Mouse (Mus musculus) liver, embryonic 12.5 days (tissue): Measurements from ENCODE around the gene Col4a3bp. TPM values are rescaled to one million over a fixed set of nuclear protein-coding genes. Genes with fewer than 3 reads are reported as not detected.

Source experiments
- ATAC-seq: fragments of 200-750 bp; cut with Nextera tagmentation; 2 replicates; pipeline ENCODE4 v1.8.0; 2017; ENCODE audit warnings: moderate number of reproducible peaks, mild to moderate bottlenecking, moderate library complexity
- H3K27ac ChIP-seq: fragments of 300-500 bp; sonication (generic); 2 replicates; pipeline ENCODE4 v1.5.1; 2016; ENCODE audit warnings: mild to moderate bottlenecking
- H3K27me3 ChIP-seq: fragments of 300-500 bp; sonication (generic); replicated peaks from 2 replicates; pipeline ENCODE4 v1.6.1; 2016; ENCODE audit warnings: mild to moderate bottlenecking, moderate library complexity
- H3K36me3 ChIP-seq: fragments of 300-500 bp; sonication (generic); 2 replicates; pipeline ENCODE4 v1.6.1; 2016; ENCODE audit warnings: mild to moderate bottlenecking, moderate library complexity
- H3K4me1 ChIP-seq: fragments of 300-500 bp; sonication (generic); 2 replicates; pipeline ENCODE4 v1.6.1; 2016
- H3K4me2 ChIP-seq: fragments of 300-500 bp; sonication (generic); 2 replicates; pipeline ENCODE4 v1.6.1; 2016; ENCODE audit warnings: mild to moderate bottlenecking, moderate library complexity
- H3K4me3 ChIP-seq: fragments of 300-500 bp; sonication (generic); 2 replicates; pipeline ENCODE4 v1.5.1; 2016; ENCODE audit warnings: mild to moderate bottlenecking, moderate library complexity
- H3K9ac ChIP-seq: fragments of 300-500 bp; sonication (generic); 2 replicates; pipeline ENCODE4 v1.6.1; 2016; ENCODE audit warnings: mild to moderate bottlenecking, moderate library complexity
- H3K9me3 ChIP-seq: fragments of 300-500 bp; sonication (generic); replicated peaks from 2 replicates; pipeline ENCODE4 v1.6.1; 2016; ENCODE audit warnings: mild to moderate bottlenecking, moderate library complexity
- WGBS: fragments of 180-500 bp; shearing (Covaris S2); methylation state at CpG from one replicate; pipeline ENCODE4 v1.1.7; 2016; ENCODE audit not compliant: insufficient replicate concordance; 5-methylcytosine and 5-hydroxymethylcytosine counted together
- polyA plus RNA-seq: library from polyadenylated mRNA; unstranded; fragments of >200 nt; fragmentation: Nextera tagmentation; extraction: Ambion mirVana; gene quantifications from 2 replicates; pipeline ENCODE4 v1.2.1, GENCODE M21; 2016

Col4a3bp gene
- polyA plus RNA-seq, 1 experiment from 2014 or later = 7.5 TPM

GRCm38 (mm10) chr13:96521294-96521693 is 21.1 kb upstream of the Col4a3bp start:
- 66% methylated on average over 3 of the region's 3 CpGs for WGBS
- Histone ChIP-seq H3K36me3 (peaks cover 6% of the 10 kb centered on the region), H3K4me1 (no peaks in the 10 kb centered on the region), H3K9ac (no peak overlapping the region), H3K4me3 (no peak overlapping the region), H3K27ac (no peak overlapping the region), H3K9me3 (no peaks in the 10 kb centered on the region), H3K4me2 (no peak overlapping the region), H3K27me3 (no peaks in the 10 kb centered on the region)
- ATAC-seq = no peak

GRCm38 (mm10) chr13:96527022-96527421 is 15.4 kb upstream of the Col4a3bp start:
- Histone ChIP-seq H3K36me3 (peaks cover 10% of the 10 kb centered on the region), H3K9me3 (no peaks in the 10 kb centered on the region), H3K27me3 (no peaks in the 10 kb centered on the region), H3K4me2 (no peak overlapping the region), H3K9ac (no peak overlapping the region), H3K27ac (no peak overlapping the region), H3K4me1 (peaks cover 16% of the 10 kb centered on the region), H3K4me3 (no peak overlapping the region)
- 33% methylated on average over 3 of the region's 3 CpGs for WGBS
- ATAC-seq = no peak

GRCm38 (mm10) chr13:96527856-96528255 is 14.6 kb upstream of the Col4a3bp start:
- WGBS = 67% methylated on average over 11 of the region's 11 CpGs
- no peaks in the 10 kb centered on the region for H3K27me3 ChIP-seq
- no peak overlapping the region for H3K9ac ChIP-seq
- no peak overlapping the region for H3K4me3 ChIP-seq
- H3K27ac ChIP-seq = no peak overlapping the region
- no peak for ATAC-seq
- H3K4me2 ChIP-seq = no peak overlapping the region
- peaks cover 21% of the 10 kb centered on the region for H3K4me1 ChIP-seq
- H3K36me3 ChIP-seq = peaks cover 10% of the 10 kb centered on the region
- no peaks in the 10 kb centered on the region for H3K9me3 ChIP-seq

- H3K4me2 ChIP-seq = no peak overlapping the region
- no peak for ATAC-seq
- H3K9ac ChIP-seq = no peak overlapping the region
- H3K36me3 ChIP-seq = peaks cover 10% of the 10 kb centered on the region
- no peaks in the 10 kb centered on the region for H3K27me3 ChIP-seq
- no peaks in the 10 kb centered on the region for H3K9me3 ChIP-seq
- 81% methylated on average over 3 of the region's 3 CpGs for WGBS
- H3K27ac ChIP-seq = no peak overlapping the region
- peaks cover 21% of the 10 kb centered on the region for H3K4me1 ChIP-seq
- H3K4me3 ChIP-seq = no peak overlapping the region
Observed at GRCm38 (mm10) chr13:96528776-96529175, 13.6 kb upstream of the Col4a3bp start.

- ATAC-seq = no peak
- Histone ChIP-seq H3K9me3 (no peaks in the 10 kb centered on the region), H3K27ac (no peak overlapping the region), H3K4me3 (no peak overlapping the region), H3K27me3 (no peaks in the 10 kb centered on the region), H3K4me2 (no peak overlapping the region), H3K36me3 (peaks cover 10% of the 10 kb centered on the region), H3K9ac (no peak overlapping the region), H3K4me1 (peaks cover 21% of the 10 kb centered on the region)
- 72% methylated on average over 3 of the region's 3 CpGs for WGBS
Observed at GRCm38 (mm10) chr13:96529542-96529941, 12.9 kb upstream of the Col4a3bp start.

- Histone ChIP-seq H3K9me3 (no peaks in the 10 kb centered on the region), H3K4me2 (no peak overlapping the region), H3K9ac (no peak overlapping the region), H3K36me3 (peaks cover 10% of the 10 kb centered on the region), H3K27ac (no peak overlapping the region), H3K4me1 (peaks cover 21% of the 10 kb centered on the region), H3K4me3 (no peak overlapping the region), H3K27me3 (no peaks in the 10 kb centered on the region)
- 87% methylated on average over 9 of the region's 9 CpGs for WGBS
- no peak for ATAC-seq
Observed at GRCm38 (mm10) chr13:96530064-96530463, 12.4 kb upstream of the Col4a3bp start.

GRCm38 (mm10) chr13:96532176-96532575 is 10.2 kb upstream of the Col4a3bp start:
- H3K4me3 ChIP-seq = no peak overlapping the region
- ATAC-seq = no peak
- peaks cover 26% of the 10 kb centered on the region for H3K4me1 ChIP-seq
- no peaks in the 10 kb centered on the region for H3K27me3 ChIP-seq
- H3K4me2 ChIP-seq = no peak overlapping the region
- WGBS = 87% methylated on average over 6 of the region's 6 CpGs
- H3K9ac ChIP-seq = no peak overlapping the region
- H3K27ac ChIP-seq = no peak overlapping the region
- H3K9me3 ChIP-seq = no peaks in the 10 kb centered on the region
- H3K36me3 ChIP-seq = peaks cover 10% of the 10 kb centered on the region

GRCm38 (mm10) chr13:96533742-96534141 is 8.7 kb upstream of the Col4a3bp start:
- H3K27ac ChIP-seq = no peak overlapping the region
- no peak overlapping the region for H3K4me2 ChIP-seq
- H3K4me1 ChIP-seq = peaks cover 24% of the 10 kb centered on the region
- H3K27me3 ChIP-seq = no peaks in the 10 kb centered on the region
- H3K9ac ChIP-seq = no peak overlapping the region
- no peak for ATAC-seq
- H3K4me3 ChIP-seq = no peak overlapping the region
- 66% methylated on average over 2 of the region's 2 CpGs for WGBS
- peaks cover 6% of the 10 kb centered on the region for H3K36me3 ChIP-seq
- no peaks in the 10 kb centered on the region for H3K9me3 ChIP-seq

- no peak overlapping the region for H3K4me3 ChIP-seq
- H3K4me2 ChIP-seq = no peak overlapping the region
- H3K4me1 ChIP-seq = peaks cover 31% of the 10 kb centered on the region
- no peak overlapping the region for H3K9ac ChIP-seq
- WGBS = 25% methylated on average over 5 of the region's 5 CpGs
- H3K27ac ChIP-seq = no peak overlapping the region
- no peaks in the 10 kb centered on the region for H3K9me3 ChIP-seq
- H3K36me3 ChIP-seq = no peaks in the 10 kb centered on the region
- H3K27me3 ChIP-seq = no peaks in the 10 kb centered on the region
- ATAC-seq = peak; percentile 34; the same call in 1 of the 2 replicates
Observed at GRCm38 (mm10) chr13:96536821-96537572, 5.4 kb upstream of the Col4a3bp start.

GRCm38 (mm10) chr13:96538103-96538502 is 4.3 kb upstream of the Col4a3bp start:
- Histone ChIP-seq H3K4me2 (no peak overlapping the region), H3K27me3 (no peaks in the 10 kb centered on the region), H3K36me3 (no peaks in the 10 kb centered on the region), H3K9me3 (no peaks in the 10 kb centered on the region), H3K9ac (no peak overlapping the region), H3K4me1 (peaks cover 26% of the 10 kb centered on the region), H3K4me3 (no peak overlapping the region), H3K27ac (no peak overlapping the region)
- ATAC-seq = no peak
- WGBS = 71% methylated on average over 3 of the region's 3 CpGs

GRCm38 (mm10) chr13:96541381-96541780 is 1.0 kb upstream of the Col4a3bp start:
- Histone ChIP-seq H3K9me3 (no peaks in the 10 kb centered on the region), H3K27me3 (no peaks in the 10 kb centered on the region), H3K4me1 (peaks cover 32% of the 10 kb centered on the region), H3K4me3 (peak overlapping the region; percentile 98), H3K9ac (peak overlapping the region; percentile 75), H3K4me2 (peak overlapping the region; percentile 89), H3K36me3 (no peaks in the 10 kb centered on the region), H3K27ac (no peak overlapping the region)
- 18% methylated on average over 2 of the region's 2 CpGs for WGBS
- ATAC-seq = no peak

GRCm38 (mm10) chr13:96542901-96543891 is 778 bp downstream of the Col4a3bp start:
- Histone ChIP-seq H3K4me1 (peaks cover 28% of the 10 kb centered on the region), H3K4me2 (peak overlapping the region; percentile 89), H3K9me3 (no peaks in the 10 kb centered on the region), H3K4me3 (peak overlapping the region; percentile 98), H3K9ac (peak overlapping the region; percentile 98), H3K36me3 (no peaks in the 10 kb centered on the region), H3K27ac (peak overlapping the region; percentile 89), H3K27me3 (no peaks in the 10 kb centered on the region)
- under 1% methylated on average over 73 of the region's 73 CpGs for WGBS
- ATAC-seq = peak; percentile 64
